Mouse (Mus musculus) kidney, adult 18-20 months (tissue): Measurements from ENCODE around the gene Eif2s1.
"Not testable (repeated sequence)": the region's sequence is repeated elsewhere in the genome, so short reads cannot be mapped to it uniquely, and the experiment has no call there.

Experiments
- DNase-seq: peaks from one replicate; pipeline ENCODE4 v3.0.0; 2021

Eif2s1 gene

GRCm38 (mm10) chr12:78915561-78915960 is 53.9 kb downstream of the Eif2s1 start:
- DNase-seq: no peak

DNA sequence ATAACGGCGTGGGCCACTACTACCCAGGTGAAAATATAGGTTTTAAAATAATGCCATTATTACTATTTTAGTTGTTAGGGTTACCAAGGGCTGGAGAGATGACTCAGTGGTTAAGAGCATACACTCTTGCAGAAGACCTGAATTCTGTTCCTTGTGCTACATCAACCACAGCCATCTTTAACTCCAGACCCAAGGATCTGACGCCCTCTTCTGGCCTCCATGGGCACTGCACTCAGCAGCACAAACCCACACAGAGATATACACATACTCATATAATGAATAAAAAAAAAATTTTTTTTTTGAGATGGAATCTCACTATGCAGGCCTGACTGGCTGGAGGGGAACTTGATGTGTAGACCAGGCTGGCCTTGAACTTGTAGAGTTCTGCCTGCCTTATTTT is 54.7 kb downstream of the Eif2s1 start:
- no peak for DNase-seq

DNA sequence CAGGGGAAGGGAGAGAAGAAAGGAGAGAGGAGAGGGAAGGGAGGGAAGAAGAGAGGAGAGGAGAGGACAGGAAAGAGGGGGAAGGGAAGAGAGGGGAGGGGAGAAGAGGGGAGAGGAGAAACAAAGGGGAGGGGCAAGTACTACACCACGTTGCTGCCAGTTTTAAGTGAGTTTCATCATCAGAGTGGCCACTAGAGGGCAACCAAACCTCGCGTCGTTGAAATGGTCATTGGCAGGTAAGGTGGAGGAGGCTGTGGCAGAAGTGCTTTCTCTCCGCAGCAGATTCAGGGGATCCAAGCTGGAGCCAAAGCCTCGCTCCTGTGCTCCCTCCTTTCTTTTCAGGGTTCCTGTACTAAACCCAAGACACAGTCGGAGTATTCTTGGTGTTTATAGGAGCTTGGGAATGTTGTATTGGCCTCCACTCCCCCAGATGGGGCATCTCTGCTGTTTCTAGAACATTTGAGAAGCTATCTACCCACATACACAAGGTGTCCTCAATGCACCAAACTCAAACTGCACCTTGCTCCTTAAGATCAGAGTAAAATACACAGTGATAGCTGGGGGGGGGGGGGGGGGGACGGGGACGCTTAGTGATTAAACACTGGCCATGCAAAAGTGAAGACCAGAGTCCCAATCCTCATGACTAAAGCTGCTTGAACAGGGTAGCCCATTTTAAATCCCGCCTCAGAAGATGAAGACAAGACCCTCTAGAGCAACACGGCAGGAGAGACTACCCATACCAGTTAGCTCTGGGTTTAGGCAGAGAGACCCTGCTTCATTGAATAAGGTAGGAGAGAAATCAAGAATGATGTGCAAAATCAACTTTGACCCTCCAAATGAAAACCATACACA is 56.8 kb downstream of the Eif2s1 start:
- peak; percentile 85 for DNase-seq

DNA sequence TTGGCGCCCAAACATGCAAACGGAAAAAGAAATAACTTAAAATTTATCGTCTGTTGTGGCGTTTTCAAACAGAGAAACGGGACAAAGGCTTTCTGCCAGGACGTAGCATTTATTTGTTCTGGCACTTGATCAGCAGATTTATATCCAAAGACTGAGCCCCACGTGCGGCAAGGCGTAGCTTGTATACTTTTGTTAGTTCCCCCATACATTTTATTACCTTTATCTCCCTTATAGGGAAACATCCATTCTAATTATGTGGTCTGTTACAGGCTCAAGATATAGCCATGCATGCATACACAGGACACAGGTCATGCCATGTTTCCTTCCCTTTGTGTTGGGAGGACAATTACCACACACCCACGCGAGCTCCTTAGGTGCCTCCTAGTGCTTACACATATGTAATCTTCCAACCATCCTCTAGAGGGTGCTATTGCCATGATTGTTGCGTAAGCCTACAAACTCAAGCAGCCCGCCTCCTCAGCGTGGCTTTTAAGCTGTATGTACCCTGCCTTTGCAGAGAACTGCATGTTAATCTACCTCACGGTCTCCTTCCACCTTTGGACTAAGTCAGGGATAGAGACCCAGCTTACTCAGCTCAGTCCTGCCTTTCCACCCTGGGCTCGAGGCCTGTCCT is 57.6 kb downstream of the Eif2s1 start:
- DNase-seq: peak; percentile 57

DNA sequence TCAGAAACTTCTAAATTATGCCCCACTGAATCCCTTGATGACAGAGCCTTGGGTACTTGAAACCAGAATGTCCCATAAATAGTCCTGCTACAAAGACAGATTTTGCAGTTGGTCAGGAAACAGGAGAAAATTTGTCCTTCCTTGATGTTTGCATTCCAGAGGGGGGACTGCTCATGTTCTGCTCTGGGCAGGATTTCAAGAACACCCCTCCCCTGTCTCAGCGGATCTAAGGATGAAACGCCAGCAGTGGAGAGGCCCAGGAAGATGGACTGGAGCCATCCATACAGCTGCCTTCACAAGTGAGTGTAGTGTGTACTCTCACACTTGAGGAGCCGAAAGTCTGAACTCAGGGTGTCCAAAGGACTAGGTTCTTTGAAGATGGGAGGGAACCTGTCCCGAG is 59.8 kb downstream of the Eif2s1 start:
- DNase-seq: no peak

DNA sequence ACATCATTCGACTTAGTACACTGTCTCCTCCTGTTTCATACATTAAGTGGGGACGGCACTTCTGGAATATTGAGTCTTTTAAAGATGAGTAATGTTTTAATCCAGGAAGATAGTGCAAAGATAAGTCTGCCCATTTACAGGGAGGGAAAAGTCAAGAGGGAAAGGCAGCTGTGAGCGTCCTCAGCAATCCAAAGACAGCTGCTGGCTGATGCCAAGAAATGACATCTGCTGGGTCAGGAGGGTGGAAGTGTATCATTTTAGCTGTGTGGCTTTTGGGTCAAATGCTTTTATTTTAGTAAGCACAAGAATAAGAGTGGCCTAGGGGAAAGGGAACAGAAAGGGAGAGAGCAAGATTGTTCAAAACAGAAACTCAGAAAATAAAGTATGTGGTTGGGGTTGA is 60.4 kb downstream of the Eif2s1 start:
- DNase-seq: no peak

GRCm38 (mm10) chr12:78922977-78923376 is 61.4 kb downstream of the Eif2s1 start:
- DNase-seq: not testable (repeated sequence)

- DNase-seq: no peak
Observed at GRCm38 (mm10) chr12:78923539-78924189, 62.0 kb downstream of the Eif2s1 start.

- DNase-seq: no peak
Observed at GRCm38 (mm10) chr12:78927287-78927686, 65.7 kb downstream of the Eif2s1 start.

- DNase-seq: no peak
Observed at GRCm38 (mm10) chr12:78929900-78930299, 68.3 kb downstream of the Eif2s1 start.

DNA sequence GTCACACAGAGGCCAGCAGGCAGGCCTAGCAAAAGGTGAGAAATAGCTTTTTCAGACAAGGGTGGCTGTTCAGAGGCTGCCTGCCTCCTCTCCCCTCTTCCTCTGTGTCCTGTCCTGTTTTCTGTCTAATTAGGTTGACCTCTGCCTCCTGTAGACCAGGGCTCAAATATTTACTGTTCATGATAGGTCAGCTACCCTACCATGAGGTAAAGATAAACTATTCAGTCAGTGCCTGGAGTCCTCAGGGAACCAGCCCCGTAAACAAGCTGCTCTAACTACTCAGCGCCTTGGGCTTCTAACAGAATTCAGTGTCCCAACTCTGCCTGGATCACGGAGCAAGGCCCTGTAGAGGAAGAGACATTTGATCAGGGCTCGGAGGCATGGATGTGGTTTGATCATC is 74.9 kb downstream of the Eif2s1 start:
- no peak for DNase-seq
